Mouse (Mus musculus): Measurements from ENCODE around the gene Tbc1d22a.

The Tbc1d22a gene

DNA sequence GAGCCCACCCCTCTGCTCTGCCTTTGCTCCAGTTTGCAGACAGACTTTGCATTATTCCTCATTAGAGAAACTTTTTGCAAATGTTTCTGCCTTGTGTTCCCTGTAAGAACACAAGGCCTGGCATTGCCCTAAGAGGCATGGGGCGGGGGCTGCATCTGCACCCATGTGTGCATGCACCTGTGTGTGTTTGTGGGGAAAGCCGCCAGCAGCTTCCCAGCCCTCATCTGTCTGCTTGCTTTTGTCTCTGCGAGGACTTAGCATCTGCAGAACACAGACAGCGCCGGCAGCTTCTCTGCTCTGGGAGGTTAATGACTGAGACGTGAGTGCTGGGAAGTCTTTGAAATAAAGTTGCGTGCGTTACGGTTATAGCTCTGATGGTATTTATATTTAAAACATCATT is 120.5 kb downstream of the Tbc1d22a start:
- DNase-seq (ENCODE audit: low read depth, low spot score) = no peak

DNA sequence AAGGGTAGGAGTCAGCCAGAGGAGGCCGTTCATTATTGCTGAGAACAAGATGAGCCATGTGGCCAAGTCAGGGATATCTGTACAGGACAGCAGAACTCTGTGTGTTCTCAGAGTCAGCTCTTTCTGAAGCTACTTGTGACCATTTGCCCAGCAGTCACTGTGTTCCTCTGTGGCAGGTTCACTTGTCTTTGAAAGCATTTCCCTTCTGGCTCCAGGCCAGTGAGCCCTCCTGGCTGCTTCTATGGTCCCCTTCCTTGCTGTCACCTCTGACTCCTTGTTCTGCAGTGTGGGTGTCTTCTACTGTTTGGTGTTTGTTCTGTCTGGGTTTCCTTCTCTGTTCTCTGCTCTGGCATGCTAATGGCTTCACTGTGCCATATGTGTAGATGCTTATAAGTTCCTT is 121.5 kb downstream of the Tbc1d22a start:
- DNase-seq (ENCODE audit: low read depth, low spot score) = no peak

DNA sequence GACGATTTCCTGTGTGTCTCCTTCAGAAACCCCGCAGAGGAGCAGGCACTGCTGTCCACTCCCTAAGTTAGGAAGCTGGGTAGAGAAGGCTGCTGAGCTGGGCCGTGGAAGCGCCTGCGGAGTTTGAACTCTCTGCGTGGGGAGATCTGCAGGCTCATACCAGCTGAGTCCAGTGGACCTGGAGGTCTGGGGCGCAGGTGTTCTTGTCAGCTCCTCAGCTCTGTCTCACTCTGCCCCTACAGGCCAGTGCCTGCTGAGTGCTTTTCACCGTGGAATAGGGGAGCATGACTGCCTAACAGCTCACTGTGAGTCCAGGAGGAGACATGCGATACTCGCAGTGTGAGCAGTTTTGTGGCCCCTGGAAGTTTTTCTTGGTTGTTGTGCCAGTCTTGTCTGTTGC is 123.5 kb downstream of the Tbc1d22a start:
- peak; percentile 3 for DNase-seq (ENCODE audit: low read depth, low spot score)

DNA sequence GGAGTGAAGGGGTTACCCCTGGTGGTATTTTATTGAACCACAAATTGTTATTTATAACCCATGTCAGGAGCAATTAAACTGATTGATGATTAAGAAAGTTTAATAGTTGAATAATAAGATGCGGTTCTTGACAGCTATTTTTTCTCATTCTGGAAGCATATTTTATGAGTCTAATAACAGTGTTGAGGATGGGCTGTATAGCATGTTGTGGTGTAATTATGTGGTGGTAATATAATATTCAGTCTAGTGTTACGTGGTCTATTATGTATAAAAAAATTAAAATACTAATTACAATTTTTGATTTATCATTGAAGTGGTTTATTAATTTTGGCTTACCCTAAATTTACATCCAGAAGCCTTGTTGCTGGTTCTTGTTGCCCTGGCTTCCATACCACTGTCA is 125.5 kb downstream of the Tbc1d22a start:
- DNase-seq (ENCODE audit: low read depth, low spot score) = no peak

- DNase-seq (ENCODE audit: low read depth, low spot score) = no peak
Observed at GRCm38 (mm10) chr15:86340766-86341165, 126.5 kb downstream of the Tbc1d22a start.

DNA sequence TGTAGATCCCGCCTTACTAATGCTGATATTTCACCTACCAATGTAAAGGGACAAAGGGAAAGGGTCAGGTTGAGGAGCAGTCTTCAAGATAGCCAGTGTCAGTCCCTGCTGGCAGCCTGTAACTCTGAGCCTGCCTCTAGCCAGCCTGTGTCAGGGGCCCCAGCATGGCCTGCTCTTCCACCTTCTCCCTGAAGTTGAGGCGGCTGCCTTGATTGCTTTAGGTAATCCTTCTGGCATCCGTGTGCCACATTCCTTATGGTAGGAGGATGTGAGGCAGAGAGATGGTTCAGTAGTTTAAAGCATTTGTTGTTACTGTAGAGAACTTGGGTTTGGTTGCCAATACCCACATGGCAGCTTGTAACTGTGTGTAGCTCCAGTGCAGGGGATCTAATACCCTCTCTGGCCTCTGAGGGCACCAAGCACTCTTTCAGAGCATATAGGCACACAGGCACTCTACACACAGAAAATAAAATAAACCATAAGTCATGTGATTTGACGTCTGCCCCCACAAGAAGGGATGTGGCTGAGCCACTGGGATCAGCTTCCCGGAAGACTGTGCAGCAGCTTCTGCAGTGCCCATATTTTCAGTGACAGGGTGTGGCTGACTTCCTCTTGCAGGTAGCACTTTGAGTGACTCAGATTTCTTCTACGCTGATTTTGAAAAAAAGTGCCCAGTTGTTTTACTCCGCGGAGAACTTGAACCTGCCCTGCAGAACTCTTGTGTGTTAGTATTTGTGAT is 128.5 kb downstream of the Tbc1d22a start:
- DNase-seq (ENCODE audit: low read depth, low spot score) = no peak

GRCm38 (mm10) chr15:86344906-86345331 is 130.7 kb downstream of the Tbc1d22a start:
- DNase-seq (ENCODE audit: low read depth, low spot score) = no peak

DNA sequence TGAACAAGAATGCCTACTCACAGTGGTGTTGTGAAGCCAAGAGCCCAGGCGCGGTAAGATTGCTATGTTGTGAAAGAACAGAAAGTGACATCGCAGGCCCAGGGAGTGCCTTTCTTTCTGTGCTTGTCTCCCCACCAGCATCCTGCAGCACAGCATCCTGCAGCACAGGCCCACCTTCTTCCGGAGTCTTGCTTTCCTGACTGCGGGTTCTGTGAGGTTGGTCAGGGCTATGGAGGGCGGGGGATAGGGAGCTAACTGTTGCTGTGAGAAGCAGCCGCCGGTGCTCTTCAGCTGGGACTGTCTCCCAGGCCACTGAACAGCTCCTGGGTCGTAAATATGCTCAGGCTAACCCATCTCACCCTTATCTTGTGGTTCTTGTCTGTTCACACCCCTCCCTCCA is 131.6 kb downstream of the Tbc1d22a start:
- no peak for DNase-seq (ENCODE audit: low read depth, low spot score)

GRCm38 (mm10) chr15:86346606-86347005 is 132.3 kb downstream of the Tbc1d22a start:
- no peak for DNase-seq (ENCODE audit: low read depth, low spot score)

GRCm38 (mm10) chr15:86354932-86355331 is 140.7 kb downstream of the Tbc1d22a start:
- no peak for DNase-seq (ENCODE audit: low read depth, low spot score)

GRCm38 (mm10) chr15:86355857-86356256 is 141.6 kb downstream of the Tbc1d22a start:
- DNase-seq (ENCODE audit: low read depth, low spot score) = no peak

DNA sequence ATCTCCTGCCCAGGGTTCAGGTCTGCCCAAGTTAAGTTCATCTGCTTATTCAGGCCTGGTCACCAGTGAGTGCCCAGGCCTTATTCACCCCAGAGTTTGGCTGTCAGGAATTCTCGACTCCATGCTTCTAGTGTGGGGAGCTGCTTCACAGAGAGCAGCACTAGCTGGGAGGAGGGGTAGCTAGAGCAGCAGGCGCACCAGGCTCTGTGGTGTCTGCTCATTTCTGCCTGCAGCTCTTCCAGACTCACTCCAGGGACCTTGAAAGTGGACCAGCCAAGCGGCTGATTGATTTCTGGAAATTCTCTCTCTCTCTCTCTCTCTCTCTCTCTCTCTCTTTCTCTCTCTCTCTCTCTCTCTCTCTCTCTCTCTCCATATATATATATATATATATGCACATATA is 146.1 kb downstream of the Tbc1d22a start:
- no peak for DNase-seq (ENCODE audit: low read depth, low spot score)

DNA sequence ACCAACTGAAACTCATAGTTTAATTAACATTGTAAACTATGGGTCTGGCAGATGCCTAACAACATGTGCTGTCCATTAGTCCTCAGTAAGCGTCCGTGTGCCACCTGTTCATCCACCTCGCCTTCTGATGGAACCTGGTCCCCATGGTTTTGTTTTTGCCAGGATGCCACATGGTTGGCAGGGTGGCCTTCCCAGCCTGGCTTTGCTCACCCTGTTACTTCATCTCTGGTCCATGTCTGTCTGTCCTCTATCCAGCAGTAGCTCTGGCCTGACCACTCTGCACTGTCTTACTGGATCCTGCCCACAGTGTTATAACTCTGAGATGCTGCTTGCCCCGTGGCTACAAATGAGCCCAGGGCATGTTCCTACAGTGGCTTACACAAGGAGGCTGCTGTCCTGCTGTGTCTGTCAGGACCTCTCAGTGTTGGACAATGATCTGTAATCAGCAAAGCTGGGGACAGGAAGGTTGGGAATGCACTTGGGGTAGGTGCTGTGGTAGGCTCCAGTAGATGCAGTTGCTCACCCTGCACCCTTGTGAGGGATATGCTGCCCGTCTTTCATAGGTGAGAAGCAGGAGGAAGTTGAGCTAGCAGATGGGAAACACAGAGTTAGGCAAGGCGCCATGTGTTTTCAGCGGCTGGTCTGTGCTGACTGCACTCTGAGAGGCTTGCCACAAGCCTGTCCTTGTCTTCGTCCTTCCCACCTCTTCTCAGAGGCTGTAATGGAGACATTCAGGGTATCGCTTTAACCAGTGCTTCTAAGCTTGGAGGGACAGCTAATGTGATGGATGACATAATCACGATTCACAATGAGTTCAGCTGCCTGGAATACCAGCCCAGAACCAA is 148.3 kb downstream of the Tbc1d22a start:
- no peak for DNase-seq (ENCODE audit: low read depth, low spot score)

DNA sequence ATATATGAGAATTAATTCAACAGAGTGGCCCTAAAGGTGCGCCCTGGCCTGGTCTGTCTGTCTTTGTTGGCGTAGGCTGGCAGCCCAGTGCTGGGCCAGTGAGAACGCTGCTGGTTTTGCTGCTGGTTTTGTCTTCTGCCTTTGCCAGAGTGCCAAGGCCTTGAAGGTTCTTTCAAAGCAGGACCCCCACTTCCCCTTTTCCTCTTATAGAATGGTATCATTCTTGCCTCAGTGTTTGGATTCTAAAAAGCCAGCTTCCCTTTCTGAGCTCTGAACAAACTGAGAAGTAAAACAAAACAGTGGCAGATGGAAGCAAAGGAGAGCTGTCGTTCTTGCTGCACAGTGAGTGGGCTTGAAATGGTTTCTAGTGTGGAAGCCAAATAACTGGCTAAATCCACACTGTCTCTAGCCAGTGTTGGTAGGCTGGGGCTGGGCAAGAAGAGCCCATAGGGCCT is 149.6 kb downstream of the Tbc1d22a start:
- DNase-seq (ENCODE audit: low read depth, low spot score) = no peak

GRCm38 (mm10) chr15:86364948-86365658 is 150.8 kb downstream of the Tbc1d22a start:
- no peak for DNase-seq (ENCODE audit: low read depth, low spot score)

DNA sequence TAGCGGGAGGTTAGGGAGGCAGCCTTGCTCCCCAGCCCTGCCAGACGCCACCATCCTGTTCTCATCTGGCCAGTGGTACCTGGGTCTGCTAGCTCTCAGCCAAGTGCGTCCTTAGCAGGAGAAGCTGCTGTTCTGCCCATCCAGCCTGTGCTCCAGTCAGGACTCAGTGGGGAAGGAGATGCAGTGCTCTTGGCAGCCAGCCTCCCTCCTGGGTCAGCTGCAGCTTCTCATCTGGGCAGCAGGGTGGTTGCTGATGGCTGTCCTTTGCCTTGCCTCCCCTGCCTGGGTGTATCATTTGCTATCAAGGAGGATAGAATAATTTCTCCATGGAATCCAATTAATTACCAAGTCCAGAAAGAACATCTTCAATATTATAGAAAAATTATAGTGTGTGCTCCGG is 152.5 kb downstream of the Tbc1d22a start:
- DNase-seq (ENCODE audit: low read depth, low spot score) = no peak

DNA sequence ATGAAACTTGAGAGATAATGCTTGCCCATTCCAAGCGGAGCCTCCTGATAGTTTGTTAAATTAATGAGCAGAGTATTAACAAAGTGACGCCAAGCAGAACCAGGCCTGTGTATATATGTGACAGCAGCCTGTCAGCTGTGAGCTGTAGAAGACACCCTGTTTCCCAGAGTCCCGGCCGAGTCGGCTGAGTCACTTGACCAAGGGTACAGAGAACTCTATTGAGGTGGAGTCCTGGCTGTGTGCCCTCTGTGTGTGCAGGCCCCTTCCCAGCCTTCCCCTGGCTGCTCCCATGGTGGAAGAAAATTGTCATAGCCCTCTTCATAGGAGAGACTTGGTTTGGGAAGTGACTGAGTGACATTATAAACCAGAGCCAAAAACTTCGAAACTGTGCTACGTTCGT is 153.0 kb downstream of the Tbc1d22a start:
- DNase-seq (ENCODE audit: low read depth, low spot score) = no peak

- no peak for DNase-seq (ENCODE audit: low read depth, low spot score)
Observed at GRCm38 (mm10) chr15:86370846-86371245, 156.6 kb downstream of the Tbc1d22a start.

- DNase-seq (ENCODE audit: low read depth, low spot score) = no peak
Observed at GRCm38 (mm10) chr15:86375262-86375661, 161.0 kb downstream of the Tbc1d22a start.

- no peak for DNase-seq (ENCODE audit: low read depth, low spot score)
Observed at GRCm38 (mm10) chr15:86375860-86376394, 161.7 kb downstream of the Tbc1d22a start.

DNA sequence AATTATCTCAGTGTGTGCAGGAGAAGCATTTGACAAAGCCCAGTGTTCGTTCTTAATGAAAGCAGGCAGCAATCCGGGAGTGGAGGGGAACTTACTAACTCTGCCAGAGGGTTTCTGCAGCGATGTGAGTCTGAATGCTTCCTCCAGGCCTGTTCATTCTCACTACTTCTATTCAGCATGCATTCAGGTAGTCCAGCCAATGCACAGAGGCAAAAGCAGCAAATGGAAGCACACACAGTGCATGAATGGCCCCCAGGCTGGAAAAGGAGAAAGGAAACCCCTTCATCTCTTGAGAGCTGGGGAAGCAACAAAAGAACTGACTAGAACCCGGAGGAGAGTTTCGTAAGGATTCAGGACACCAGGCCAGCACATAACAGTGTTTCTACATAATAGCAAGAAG is 169.0 kb downstream of the Tbc1d22a start:
- DNase-seq (ENCODE audit: low read depth, low spot score) = no peak

DNA sequence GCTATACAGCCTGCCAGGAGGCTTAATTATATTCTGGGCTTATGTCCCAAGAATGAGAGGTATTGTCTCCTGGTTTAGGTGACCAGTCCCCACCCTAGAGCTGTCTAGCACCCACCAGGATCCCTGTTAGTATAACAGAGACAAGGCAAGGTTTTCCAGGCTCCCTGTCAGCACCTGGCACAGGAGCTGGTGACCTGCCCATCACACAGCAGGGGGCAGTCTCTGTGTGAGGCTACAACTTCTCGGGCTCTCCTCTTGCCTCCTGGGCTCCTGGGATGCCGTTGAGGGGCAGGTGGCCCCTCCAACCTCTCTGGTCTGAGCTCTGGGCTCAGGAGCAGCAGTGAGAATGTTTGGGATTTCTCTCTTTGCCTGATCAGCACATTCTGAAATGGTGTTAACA is 171.2 kb downstream of the Tbc1d22a start:
- DNase-seq (ENCODE audit: low read depth, low spot score) = no peak

Measured in ES-CJ7 (cell line).